In the genomic region with DNA sequence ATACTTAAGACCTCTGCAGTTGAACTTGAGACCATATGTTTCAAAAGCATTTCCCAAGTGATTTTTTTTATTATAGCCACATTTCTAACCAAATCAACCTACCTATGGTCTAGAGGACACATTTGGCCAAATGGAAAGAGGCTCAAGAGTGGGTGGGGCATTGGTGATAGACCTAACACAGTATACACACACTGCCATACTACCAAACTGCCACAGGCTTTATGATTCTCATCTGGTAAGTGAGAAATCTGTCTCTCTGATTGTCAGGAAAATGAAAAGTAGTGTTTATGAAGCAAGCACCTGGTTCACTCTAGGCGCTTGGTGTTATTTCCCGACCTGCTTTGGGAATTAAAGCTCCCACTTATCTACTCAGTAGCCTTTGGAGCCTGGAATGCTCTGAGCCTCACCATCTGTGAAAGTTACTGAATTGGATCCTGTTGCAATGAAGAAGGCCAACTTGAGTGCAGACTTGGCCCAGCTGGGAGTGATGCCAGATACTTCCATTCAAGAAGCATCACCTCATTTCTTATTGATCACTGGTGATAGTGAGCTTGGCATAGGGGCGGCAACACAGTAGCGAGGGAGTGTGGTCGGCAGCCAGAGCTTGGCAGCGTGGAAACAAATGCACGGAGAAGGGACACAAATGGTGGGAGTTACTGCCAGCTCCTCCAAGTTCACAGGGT, we compare ENCODE assay signal across 24 mouse cellular contexts.
DNase-seq lines count a peak whose midpoint lies in the region; ATAC-seq lines count a peak whose summit lies in the region.
"Had no signal": no experiment of that assay in that cellular context is flagged by ENCODE, and none has a peak within 500 bp of the region (broad histone marks: within the 10 kb centered on the region; RNA-seq: fewer than 3 reads in every experiment).

No protein-coding gene starts in this region.

- no peaks in the 10 kb centered on the region for H3K9me3 ChIP-seq in forebrain, embryonic 13.5 days (replicated peaks)
- H3K9me3 ChIP-seq in forebrain, embryonic 10.5 days: no peaks in the 10 kb centered on the region
- H3K9me3 ChIP-seq: heart, embryonic 13.5 days; limb, embryonic 12.5 days; liver, embryonic 15.5 days had no signal

- no peak overlapping the region for H3K27ac ChIP-seq in forebrain, embryonic 13.5 days
- no peak overlapping the region for H3K27ac ChIP-seq in forebrain, embryonic 10.5 days
- H3K27ac ChIP-seq: heart, adult 2 months; heart, embryonic 13.5 days; kidney, postnatal 0 days; limb, embryonic 12.5 days; liver, embryonic 15.5 days; macrophage had no signal

- H3K9ac ChIP-seq in forebrain, embryonic 13.5 days: no peak overlapping the region
- H3K9ac ChIP-seq: heart, embryonic 13.5 days; limb, embryonic 12.5 days; liver, embryonic 15.5 days had no signal

- no peak overlapping the region for H3K4me3 ChIP-seq in forebrain, embryonic 13.5 days
- no peak overlapping the region for H3K4me3 ChIP-seq in forebrain, embryonic 10.5 days
- H3K4me3 ChIP-seq: heart, adult 2 months; heart, embryonic 13.5 days; limb, embryonic 12.5 days; liver, embryonic 15.5 days had no signal

- no peak for DNase-seq in forebrain, embryonic 10.5 days (ENCODE audit: extremely low spot score, low spot score)
- peak; percentile 16 for DNase-seq in left cerebral cortex, postnatal 4 days
- DNase-seq in left cerebral cortex, postnatal 25 days (ENCODE audit: low spot score in 2 of 2): no peak
- peak; percentile 6 for DNase-seq in brain, adult 2 months (ENCODE audit: low read depth, low spot score)
- peak; percentile 47 for DNase-seq in brain, embryonic 18.5 days (ENCODE audit: low read depth, low spot score)
- no peak for DNase-seq in layer of hippocampus, adult 8-10 months (ENCODE audit: low spot score in 2 of 2)
- DNase-seq in layer of hippocampus, adult 9-11 months: no peak
- DNase-seq: adrenal gland, postnatal 25 days; cerebellum, adult 9-10 months; heart, adult 2 months; heart, postnatal 10 days; kidney, adult 8-10 months; kidney, postnatal 4 days; midbrain, embryonic 14.5 days; right cerebral cortex, adult 18-20 months had no signal

- peak; percentile 58; the same call in 1 of the 2 replicates for ATAC-seq in forebrain, embryonic 13.5 days
- ATAC-seq: CD4-positive, CD25-positive, alpha-beta regulatory T cell, adult 4 months; intestine, embryonic 16.5 days; lung, postnatal 0 days had no signal

- no peaks in the 10 kb centered on the region for H3K27me3 ChIP-seq in forebrain, embryonic 13.5 days
- H3K27me3 ChIP-seq in forebrain, embryonic 10.5 days (ENCODE audit: poor library complexity, severe bottlenecking): no peaks in the 10 kb centered on the region
- H3K27me3 ChIP-seq: heart, embryonic 13.5 days; limb, embryonic 12.5 days; liver, embryonic 15.5 days had no signal

- H3K4me2 ChIP-seq in forebrain, embryonic 13.5 days: no peak overlapping the region
- H3K4me2 ChIP-seq: heart, embryonic 13.5 days; limb, embryonic 12.5 days; liver, embryonic 15.5 days had no signal

- no peaks in the 10 kb centered on the region for H3K4me1 ChIP-seq in forebrain, embryonic 13.5 days
- no peaks in the 10 kb centered on the region for H3K4me1 ChIP-seq in forebrain, embryonic 10.5 days
- H3K4me1 ChIP-seq: liver, embryonic 15.5 days had no signal

- WGBS in forebrain, embryonic 13.5 days: 85% methylated on average over 7 of the region's 7 CpGs
- 93% methylated on average over 7 of the region's 7 CpGs for WGBS in forebrain, embryonic 10.5 days

- intact Hi-C loops in left cerebral cortex, postnatal 4 days (cut with DNase I): no loop called here
- intact Hi-C loops in left cerebral cortex, postnatal 25 days (cut with DNase I): no loop called here

- H3K36me3 ChIP-seq in forebrain, embryonic 13.5 days (ENCODE audit: poor library complexity, severe bottlenecking): no peaks in the 10 kb centered on the region
- no peaks in the 10 kb centered on the region for H3K36me3 ChIP-seq in forebrain, embryonic 10.5 days (replicated peaks)
- H3K36me3 ChIP-seq: heart, embryonic 13.5 days; limb, embryonic 12.5 days; liver, embryonic 15.5 days had no signal

Comparison
In these comparisons a context has a peak if more than half of its experiments do, and no peak if none do; other contexts are left out.
1. DNase-seq: peak in left cerebral cortex, postnatal 4 days (single experiment), brain, adult 2 months (single experiment) and brain, embryonic 18.5 days (single experiment); none in forebrain, embryonic 10.5 days (single experiment), left cerebral cortex, postnatal 25 days (0 of 2), layer of hippocampus, adult 8-10 months (0 of 2) and layer of hippocampus, adult 9-11 months (single experiment).